Mouse (Mus musculus) neural tube, embryonic 11.5 days (tissue): ENCODE results near the gene Rasgef1b. TPM values are rescaled to one million over a fixed set of nuclear protein-coding genes. Genes with fewer than 3 reads are reported as not detected.

Experiments
- polyA plus RNA-seq: library from polyadenylated mRNA; unstranded; fragments of >200 nt; fragmentation: Nextera tagmentation; extraction: Ambion mirVana; gene quantifications from 2 replicates; pipeline ENCODE4 v1.2.1, GENCODE M21; 2014

Gene Rasgef1b
- polyA plus RNA-seq, 1 experiment from 2014 or later: 20.7 TPM

Other genes starting within 250 kb of the Rasgef1b start
- gene Vamp9, start 177.2 kb upstream of the Rasgef1b start, polyA plus RNA-seq: not detected in 2 replicates
- gene Hnrnpd, start 249.9 kb upstream of the Rasgef1b start, polyA plus RNA-seq: 277 and 289 TPM in 2 replicates
- gene 4930524J08Rik, start 250.0 kb upstream of the Rasgef1b start, polyA plus RNA-seq: 2.1 and 2.2 TPM in 2 replicates